Mouse (Mus musculus): ENCODE data around the gene Slamf8. TPM values are rescaled to one million over a fixed set of nuclear protein-coding genes. Genes with fewer than 3 reads are reported as not detected.

Gene Slamf8
- total RNA-seq (2021), result under 1 TPM; 0.25 to 0.28 TPM
- long read RNA-seq, experiment 1, partial matches to known transcripts, result 0 of 1 reads
- long read RNA-seq, experiment 1, other reads (novel, unspliced or antisense), result 0 of 1 reads
- long read RNA-seq, experiment 2, result 0 reads

DNA sequence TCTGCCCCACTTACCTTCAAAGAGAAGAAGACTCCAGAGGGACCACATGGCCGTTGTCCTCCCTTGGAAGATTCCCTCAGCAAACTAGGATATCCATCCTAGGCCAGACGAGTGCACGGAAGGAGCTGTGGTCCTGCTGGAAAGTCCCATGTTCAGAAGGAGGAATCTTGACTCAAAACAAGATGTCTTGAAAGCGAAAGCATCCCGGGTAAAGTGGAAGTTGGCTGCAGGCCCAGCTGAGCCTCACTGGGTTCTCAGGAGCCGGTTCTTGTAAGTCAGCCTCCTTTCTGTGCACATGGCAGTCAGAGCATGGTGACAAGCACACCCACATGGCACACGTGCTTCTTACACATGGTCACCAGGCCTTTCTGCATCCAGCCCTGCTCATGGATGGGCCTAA is at the start of gene Slamf8:
Gene Slamf8, minus strand, starts transcription at position 184 of the 400 bp plus-strand sequence.
- no peak for DNase-seq (ENCODE audit: low spot score in 2 of 2)

DNA sequence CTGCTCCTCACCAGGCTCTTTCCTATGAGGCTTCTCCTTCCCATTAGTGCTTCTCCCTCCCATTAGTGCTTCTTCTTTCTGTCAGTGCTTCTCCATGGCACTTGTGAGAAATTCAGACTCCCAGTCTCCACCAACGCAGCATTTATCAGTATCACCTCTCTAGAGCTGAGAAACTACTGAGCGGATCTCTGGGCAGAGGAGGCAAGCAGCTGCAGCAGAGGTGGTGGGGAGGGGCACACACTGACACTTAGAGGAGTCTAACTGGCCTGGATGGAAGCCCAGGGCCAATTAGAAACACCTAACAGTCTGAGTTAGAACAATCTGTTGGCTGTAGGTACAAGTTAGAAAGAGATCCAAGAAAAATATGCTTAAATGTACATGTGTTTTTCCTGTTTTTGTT is 48.4 kb upstream of the Slamf8 start:
- DNase-seq (ENCODE audit: low spot score in 2 of 2), result no peak

GRCm38 (mm10) chr1:172637801-172638200 is 47.4 kb upstream of the Slamf8 start:
- DNase-seq (ENCODE audit: low spot score in 2 of 2), result no peak

- DNase-seq (ENCODE audit: low spot score in 2 of 2), result no peak
Observed at GRCm38 (mm10) chr1:172636266-172636665, 45.9 kb upstream of the Slamf8 start.

DNA sequence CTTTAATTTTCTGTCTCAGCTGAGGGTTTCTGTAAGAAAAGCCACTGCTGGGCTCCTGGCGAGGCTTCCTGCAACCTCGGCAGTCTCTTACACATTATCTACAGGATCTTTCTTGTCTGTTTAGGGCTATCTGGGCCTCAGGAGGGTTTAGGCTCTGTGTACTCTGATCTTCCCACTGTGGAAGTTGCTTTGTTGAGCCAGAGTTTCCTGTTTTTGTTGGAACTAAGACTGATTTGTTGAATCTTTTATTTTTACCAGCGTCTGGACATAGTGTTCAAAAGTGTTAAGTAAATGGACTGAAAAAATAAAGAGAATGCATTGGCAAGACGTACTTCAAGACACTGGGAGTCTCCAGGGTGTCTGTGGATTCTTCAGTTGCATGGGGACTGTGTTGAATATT is 44.9 kb upstream of the Slamf8 start:
- DNase-seq (ENCODE audit: low spot score in 2 of 2), result no peak

DNA sequence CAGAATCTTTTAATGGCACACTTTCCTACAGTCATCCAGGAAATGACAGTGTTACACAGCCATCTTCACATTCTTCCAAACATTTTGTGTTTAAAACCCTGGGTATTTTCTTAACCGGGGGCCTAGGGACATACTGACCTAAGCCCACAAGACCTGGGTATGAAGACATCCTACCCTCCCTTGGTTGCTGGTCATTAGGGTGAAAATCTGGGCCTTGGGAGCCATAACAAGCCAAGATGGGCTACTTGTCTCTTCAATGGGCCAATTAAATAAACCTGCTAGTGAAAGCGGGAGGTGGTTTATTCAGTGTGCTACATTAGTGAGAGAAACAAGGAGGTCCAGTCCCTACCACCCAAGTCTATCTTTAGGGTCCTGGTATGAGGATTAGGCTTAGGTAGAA is 43.8 kb upstream of the Slamf8 start:
- no peak for DNase-seq (ENCODE audit: low spot score in 2 of 2)

GRCm38 (mm10) chr1:172632451-172633326 is 42.3 kb upstream of the Slamf8 start, which contains the start of gene Dusp23:
TSS of gene Dusp23 (minus strand) at chr1:172632962.
- peak; percentile 87 to 92 for DNase-seq (ENCODE audit: low spot score in 2 of 2)

DNA sequence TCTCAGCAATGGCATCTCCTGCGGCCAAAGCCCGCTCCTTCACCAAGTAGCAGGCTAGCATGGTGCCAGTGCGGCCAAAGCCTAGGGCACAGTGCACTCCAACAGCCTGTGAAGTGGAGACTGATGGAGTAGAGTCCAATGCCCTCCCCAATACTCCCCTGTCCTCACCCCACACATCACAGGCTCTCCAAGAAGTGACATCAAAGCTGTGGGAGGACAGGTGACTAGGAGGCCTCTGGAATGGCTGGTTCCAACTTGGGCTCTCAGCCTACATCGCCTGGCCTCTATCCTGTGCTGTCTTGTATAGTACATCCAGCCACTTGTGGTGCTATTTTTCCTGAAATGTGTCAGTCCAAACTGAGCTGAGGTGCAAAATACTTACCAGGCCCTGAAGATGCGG is 41.4 kb upstream of the Slamf8 start:
- DNase-seq (ENCODE audit: low spot score in 2 of 2), result no peak

DNA sequence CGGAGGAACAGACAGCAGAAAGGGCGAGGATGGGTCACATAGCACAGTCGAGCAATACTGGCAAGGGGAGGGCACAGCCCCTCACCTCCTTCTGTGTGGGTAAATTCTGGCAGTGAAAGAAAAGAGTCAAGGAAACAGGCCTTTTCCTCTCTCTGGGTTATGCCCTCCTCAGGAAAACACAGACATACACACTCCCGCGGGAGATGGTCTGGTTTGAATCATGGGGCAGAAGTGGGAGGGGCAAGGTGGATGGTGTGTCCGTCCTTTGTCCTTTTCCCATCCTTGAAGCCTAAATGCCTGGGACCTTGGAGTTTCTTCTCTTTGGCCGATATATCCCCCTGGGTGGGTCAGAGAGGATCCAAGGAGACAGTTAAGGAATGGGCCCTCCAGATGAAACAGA is 39.5 kb upstream of the Slamf8 start:
- DNase-seq (ENCODE audit: low spot score in 2 of 2), result no peak

- no peak for DNase-seq (ENCODE audit: low spot score in 2 of 2)
Observed at GRCm38 (mm10) chr1:172626306-172626705, 35.9 kb upstream of the Slamf8 start.

GRCm38 (mm10) chr1:172624081-172624480 is 33.7 kb upstream of the Slamf8 start:
- no peak for DNase-seq (ENCODE audit: low spot score in 2 of 2)

- no peak for DNase-seq (ENCODE audit: low spot score in 2 of 2)
Observed at GRCm38 (mm10) chr1:172623599-172623998, 33.2 kb upstream of the Slamf8 start.

DNA sequence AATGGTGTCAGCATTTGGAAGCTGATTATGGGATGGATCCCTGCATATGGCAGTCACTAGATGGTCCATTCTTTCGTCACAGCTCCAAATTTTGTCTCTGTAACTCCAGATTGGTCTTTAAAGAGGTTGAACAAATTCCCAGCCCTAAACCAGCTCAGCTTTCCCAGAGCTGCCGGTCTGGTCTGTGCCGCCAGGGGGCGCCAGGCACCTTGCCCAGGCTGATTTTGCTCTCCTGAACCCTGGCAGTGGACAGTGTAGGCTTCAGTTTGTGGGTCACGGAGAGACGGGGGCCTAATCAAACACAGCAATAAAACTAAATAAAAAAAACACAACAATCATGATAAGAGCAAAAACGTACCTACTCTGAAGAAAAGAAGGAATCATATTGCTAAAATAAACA is 28.9 kb upstream of the Slamf8 start:
- peak; percentile 45 to 63 for DNase-seq (ENCODE audit: low spot score in 2 of 2)

GRCm38 (mm10) chr1:172618141-172618540 is 27.8 kb upstream of the Slamf8 start:
- DNase-seq (ENCODE audit: low spot score in 2 of 2), result no peak

- DNase-seq (ENCODE audit: low spot score in 2 of 2), result no peak
Observed at GRCm38 (mm10) chr1:172617365-172618076, 27.2 kb upstream of the Slamf8 start.

GRCm38 (mm10) chr1:172616537-172617300 is 26.4 kb upstream of the Slamf8 start:
- DNase-seq (ENCODE audit: low spot score in 2 of 2), result no peak

DNA sequence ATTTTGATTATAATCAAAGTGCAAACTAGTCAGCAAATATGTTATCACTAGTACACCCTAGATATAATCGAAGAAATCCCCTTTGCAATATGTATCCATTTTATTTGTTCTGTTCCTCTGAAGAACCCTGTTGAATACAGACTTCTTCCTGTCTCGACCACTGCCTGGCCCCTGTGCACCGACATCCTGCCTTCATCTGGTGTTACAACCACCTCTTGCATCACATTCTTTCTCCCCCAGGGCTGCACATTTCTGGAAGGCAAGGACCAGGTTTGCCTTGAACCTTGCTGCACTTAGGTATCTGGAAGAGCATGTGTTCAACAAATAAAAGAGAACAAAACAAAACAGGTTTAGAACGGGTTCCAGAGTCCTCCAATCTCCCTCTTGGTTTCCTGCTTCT is 25.0 kb upstream of the Slamf8 start:
- DNase-seq (ENCODE audit: low spot score in 2 of 2), result no peak

- no peak for DNase-seq (ENCODE audit: low spot score in 2 of 2)
Observed at GRCm38 (mm10) chr1:172614654-172615053, 24.3 kb upstream of the Slamf8 start.

GRCm38 (mm10) chr1:172612745-172613144 is 22.4 kb upstream of the Slamf8 start:
- DNase-seq (ENCODE audit: low spot score in 2 of 2), result no peak

DNA sequence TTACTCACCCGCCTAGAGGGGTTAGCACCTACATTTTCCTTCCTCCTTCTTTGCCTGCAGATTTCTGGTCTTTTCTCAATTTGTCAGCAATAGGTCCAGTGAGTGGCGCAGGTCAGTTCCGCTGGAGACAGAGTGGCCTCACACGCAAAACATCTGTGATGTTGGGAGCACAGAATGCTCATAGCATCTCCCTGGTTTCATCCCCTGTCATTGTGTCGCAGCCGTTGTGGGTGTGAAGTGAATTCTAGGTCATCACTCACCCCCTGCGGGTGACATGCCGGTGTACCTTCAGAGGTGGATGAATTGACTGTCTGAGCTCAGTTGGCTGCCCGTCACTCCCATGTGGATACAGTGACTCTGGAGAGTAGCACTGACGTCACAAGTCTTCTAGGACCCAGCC is 20.9 kb upstream of the Slamf8 start:
- no peak for DNase-seq (ENCODE audit: low spot score in 2 of 2)

DNA sequence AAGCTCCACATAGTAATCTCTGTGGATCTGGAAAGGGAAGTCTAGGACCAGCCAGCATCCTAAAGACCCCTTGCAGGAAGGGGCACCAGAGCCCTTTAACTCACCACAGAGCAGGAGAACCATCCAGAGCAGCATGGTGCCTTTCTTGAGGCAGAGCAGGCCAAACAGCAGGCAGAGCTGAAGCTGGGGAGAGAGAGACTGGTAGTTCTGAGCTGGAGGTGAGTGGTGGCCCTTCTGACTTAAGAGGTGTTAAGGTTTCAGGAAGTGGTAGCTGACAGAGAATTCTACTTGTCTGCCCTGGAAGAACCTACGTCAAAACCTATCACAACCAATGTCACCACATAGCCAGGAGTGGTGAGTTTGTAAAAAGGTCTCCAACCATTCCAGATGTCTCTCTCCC is 12.0 kb upstream of the Slamf8 start, which contains the start of gene Fcrl6:
Gene Fcrl6, minus strand, starts transcription at position 226 of the 400 bp plus-strand sequence.
- no peak for DNase-seq (ENCODE audit: low spot score in 2 of 2)
